21 mouse cellular contexts compared by ENCODE assay signal in the genomic region with DNA sequence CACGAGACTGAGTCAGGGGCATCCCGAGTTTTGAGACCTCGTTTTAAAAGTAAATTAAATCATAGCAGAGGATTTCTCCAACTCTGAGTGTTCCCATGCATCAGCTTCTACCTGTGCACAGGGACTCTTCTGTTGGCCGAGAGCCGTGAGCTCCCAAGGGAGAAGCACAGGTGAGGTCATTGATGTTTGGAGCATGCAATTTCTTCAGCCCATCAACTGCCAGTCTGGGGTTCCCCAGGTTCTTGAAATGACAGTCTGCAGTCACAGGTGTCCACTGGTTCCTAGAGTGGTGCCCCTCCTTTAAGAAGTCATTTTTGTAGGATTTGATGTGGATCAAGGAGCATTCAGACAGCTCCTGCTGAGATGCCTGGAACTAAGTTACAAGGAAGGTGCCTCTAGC. TPM values are rescaled to one million over a fixed set of nuclear protein-coding genes. Genes with fewer than 3 reads are reported as not detected.
DNase-seq lines count a peak whose midpoint lies in the region; ATAC-seq and TF ChIP-seq lines count a peak whose summit lies in the region.
"Had no signal": no experiment of that assay in that cellular context is flagged by ENCODE, and none has a peak within 500 bp of the region (broad histone marks: within the 10 kb centered on the region; RNA-seq: fewer than 3 reads in every experiment).

No protein-coding gene starts in this region.

- H3K36me3 ChIP-seq in heart, adult 2 months (ENCODE audit: control insufficient read depth, insufficient read depth, low read length): peaks cover 13% of the 10 kb centered on the region
- no peaks in the 10 kb centered on the region; the same call in 1 of the 2 replicates for H3K36me3 ChIP-seq in midbrain, embryonic 11.5 days (ENCODE audit: control insufficient read depth, insufficient read depth, low read length)
- peaks cover 64% of the 10 kb centered on the region for H3K36me3 ChIP-seq in midbrain, embryonic 14.5 days (ENCODE audit: control insufficient read depth, insufficient read depth, low read length)
- peaks cover 16% of the 10 kb centered on the region; the same call in 1 of the 2 replicates for H3K36me3 ChIP-seq in kidney, embryonic 14.5 days (ENCODE audit: control insufficient read depth, insufficient read depth, low read length)

- H3K4me1 ChIP-seq in heart, adult 2 months (ENCODE audit: control insufficient read depth, insufficient read depth, low read length): peaks cover 8% of the 10 kb centered on the region
- no peaks in the 10 kb centered on the region for H3K4me1 ChIP-seq in midbrain, embryonic 11.5 days (ENCODE audit: control insufficient read depth, insufficient read depth, low read length)
- H3K4me1 ChIP-seq in midbrain, embryonic 14.5 days (ENCODE audit: control insufficient read depth, insufficient read depth, low read length): no peaks in the 10 kb centered on the region
- H3K4me1 ChIP-seq in kidney, embryonic 14.5 days (ENCODE audit: control insufficient read depth, insufficient read depth, low read length): no peaks in the 10 kb centered on the region
- H3K4me1 ChIP-seq: embryonic facial prominence, embryonic 12.5 days; forebrain, embryonic 13.5 days; forebrain, embryonic 15.5 days had no signal

- H3K79me2 ChIP-seq in heart, adult 2 months (replicated peaks; ENCODE audit: control insufficient read depth, insufficient read depth, low read length): no peaks in the 10 kb centered on the region

- no peaks in the 10 kb centered on the region for H3K9me3 ChIP-seq in midbrain, embryonic 11.5 days (ENCODE audit: control insufficient read depth, low read length)
- no peaks in the 10 kb centered on the region for H3K9me3 ChIP-seq in midbrain, embryonic 14.5 days (ENCODE audit: control insufficient read depth, low read length)
- no peaks in the 10 kb centered on the region for H3K9me3 ChIP-seq in kidney, embryonic 14.5 days (ENCODE audit: control insufficient read depth, low read length)
- H3K9me3 ChIP-seq: embryonic facial prominence, embryonic 10.5 days; embryonic facial prominence, embryonic 12.5 days; forebrain, embryonic 13.5 days; forebrain, embryonic 15.5 days had no signal

- TF ChIP-seq EP300 in heart, adult 2 months (IDR thresholded peaks at IDR 0.05; ENCODE audit: insufficient read depth, low read depth, low read length): no peak

- no peak for ATAC-seq in midbrain, embryonic 11.5 days (ENCODE audit: low FRiP score)
- no peak for ATAC-seq in midbrain, embryonic 14.5 days (ENCODE audit: low FRiP score, low TSS enrichment)
- ATAC-seq in kidney, embryonic 14.5 days (ENCODE audit: low FRiP score, low TSS enrichment): no peak
- ATAC-seq: CD4-positive, CD25-positive, alpha-beta regulatory T cell, adult 4 months; forebrain, embryonic 13.5 days; forebrain, embryonic 15.5 days had no signal

- DNase-seq in gastrocnemius, adult 2 months: no peak
- DNase-seq in gastrocnemius, postnatal 10 days: no peak
- no peak for DNase-seq in heart, adult 2 months
- no peak for DNase-seq in heart, postnatal 10 days
- peak; percentile 14 for DNase-seq in midbrain, embryonic 11.5 days (ENCODE audit: low spot score, missing footprints)
- no peak for DNase-seq in midbrain, embryonic 14.5 days
- DNase-seq: adrenal gland, adult 2 months; adrenal gland, postnatal 10 days; adrenal gland, postnatal 25 days; B cell, adult 2 months; cerebellum, adult 11-12 months; cerebellum, adult 2 months; cerebellum, adult 9-10 months; cerebellum, postnatal 10 days; cerebellum, postnatal 25 days had no signal

- intact Hi-C loops in gastrocnemius, adult 2 months (cut with DNase I): no loop called here
- intact Hi-C loops in heart, adult 2 months (cut with DNase I): no loop called here
- intact Hi-C loops in heart, postnatal 10 days (cut with DNase I): no loop called here

- H3K27me3 ChIP-seq in heart, adult 2 months (ENCODE audit: control insufficient read depth, insufficient read depth, low read length): no peaks in the 10 kb centered on the region
- H3K27me3 ChIP-seq in midbrain, embryonic 11.5 days (ENCODE audit: control insufficient read depth, insufficient read depth, low read length): no peaks in the 10 kb centered on the region
- no peaks in the 10 kb centered on the region for H3K27me3 ChIP-seq in midbrain, embryonic 14.5 days (ENCODE audit: control insufficient read depth, insufficient read depth, low read length)
- no peaks in the 10 kb centered on the region for H3K27me3 ChIP-seq in kidney, embryonic 14.5 days (ENCODE audit: control insufficient read depth, insufficient read depth, low read length)
- H3K27me3 ChIP-seq: embryonic facial prominence, embryonic 12.5 days; forebrain, embryonic 13.5 days; forebrain, embryonic 15.5 days had no signal

- TF ChIP-seq POLR2A in heart, adult 2 months (IDR thresholded peaks at IDR 0.05; ENCODE audit: insufficient read depth, low read depth, low read length): no peak

- 67% methylated on average over 5 of the region's 5 CpGs for WGBS in heart, adult 2 months
- WGBS in midbrain, embryonic 11.5 days: 87% methylated on average over 5 of the region's 5 CpGs
- 90% methylated on average over 5 of the region's 5 CpGs for WGBS in midbrain, embryonic 14.5 days
- 93% methylated on average over 5 of the region's 5 CpGs for WGBS in kidney, embryonic 14.5 days

- no peak overlapping the region for H3K4me2 ChIP-seq in midbrain, embryonic 11.5 days
- no peak overlapping the region for H3K4me2 ChIP-seq in midbrain, embryonic 14.5 days (ENCODE audit: low read length)
- H3K4me2 ChIP-seq in kidney, embryonic 14.5 days (replicated peaks; ENCODE audit: low read depth, low read length): no peak overlapping the region
- H3K4me2 ChIP-seq: embryonic facial prominence, embryonic 12.5 days; forebrain, embryonic 13.5 days; forebrain, embryonic 15.5 days had no signal

- no peak overlapping the region for H3K9ac ChIP-seq in heart, adult 2 months (ENCODE audit: low read depth, low read length)
- no peak overlapping the region for H3K9ac ChIP-seq in midbrain, embryonic 11.5 days (ENCODE audit: low read length)
- no peak overlapping the region for H3K9ac ChIP-seq in midbrain, embryonic 14.5 days (replicated peaks; ENCODE audit: low read length)
- H3K9ac ChIP-seq in kidney, embryonic 14.5 days (ENCODE audit: low read depth, low read length): no peak overlapping the region
- H3K9ac ChIP-seq: embryonic facial prominence, embryonic 12.5 days; forebrain, embryonic 13.5 days; forebrain, embryonic 15.5 days had no signal

- no peak for TF ChIP-seq CTCF in gastrocnemius, adult 2 months (IDR thresholded peaks at IDR 0.05)
- TF ChIP-seq CTCF in heart, adult 2 months (IDR thresholded peaks at IDR 0.05): no peak

- H3K4me3 ChIP-seq in gastrocnemius, adult 2 months: no peak overlapping the region
- H3K4me3 ChIP-seq in heart, adult 2 months: no peak overlapping the region
- no peak overlapping the region for H3K4me3 ChIP-seq in midbrain, embryonic 11.5 days (ENCODE audit: low read depth, low read length)
- H3K4me3 ChIP-seq in midbrain, embryonic 14.5 days (replicated peaks; ENCODE audit: low read depth, low read length): no peak overlapping the region
- no peak overlapping the region for H3K4me3 ChIP-seq in kidney, embryonic 14.5 days (ENCODE audit: low read length)
- H3K4me3 ChIP-seq: embryonic facial prominence, embryonic 10.5 days; embryonic facial prominence, embryonic 12.5 days; forebrain, embryonic 13.5 days; forebrain, embryonic 15.5 days had no signal

- H3K27ac ChIP-seq in gastrocnemius, adult 2 months: peak overlapping the region; percentile 71; the same call in 1 of the 2 replicates
- peak overlapping the region; percentile 75 for H3K27ac ChIP-seq in heart, adult 2 months
- no peak overlapping the region for H3K27ac ChIP-seq in midbrain, embryonic 11.5 days (ENCODE audit: low read depth, low read length)
- H3K27ac ChIP-seq in midbrain, embryonic 14.5 days (replicated peaks; ENCODE audit: low read depth, low read length): no peak overlapping the region
- no peak overlapping the region for H3K27ac ChIP-seq in kidney, embryonic 14.5 days (ENCODE audit: low read depth, low read length)
- H3K27ac ChIP-seq: embryonic facial prominence, embryonic 10.5 days; embryonic facial prominence, embryonic 12.5 days; forebrain, embryonic 13.5 days; forebrain, embryonic 15.5 days had no signal

RNA-seq across cellular contexts. Expression of gene Arntl2, which starts 25.0 kb away (rescaled TPM):
- under 1 TPM; 0.50 to 0.99 TPM for total RNA-seq in gastrocnemius, adult 2 months (2021)
- 1 to 10 TPM in 1 of 2 experiments, under 1 TPM in 1; 0.68 to 1.5 TPM for total RNA-seq in gastrocnemius, postnatal 10 days (2021)
- total RNA-seq in heart, adult 2 months (2021): 1 to 10 TPM in 1 of 2 experiments, under 1 TPM in 1; 0.86 to 1.5 TPM
- 1.6 and 2.6 TPM in 2 replicates for polyA plus RNA-seq in heart, adult 2 months (2012; rRNA removed)
- 1 to 10 TPM; 1.4 to 1.5 TPM for total RNA-seq in heart, postnatal 10 days (2021)
- 1.4 and 1.5 TPM in 2 replicates for polyA plus RNA-seq in midbrain, embryonic 11.5 days (2014; fragmentation: Nextera tagmentation; extraction: Ambion mirVana)
- 0.73 and 2.3 TPM in 2 replicates for polyA plus RNA-seq in midbrain, embryonic 14.5 days (2014; fragmentation: Nextera tagmentation; extraction: Ambion mirVana)
- 2.3 and 3.9 TPM in 2 replicates for polyA plus RNA-seq in kidney, embryonic 14.5 days (2014; fragmentation: Nextera tagmentation; extraction: Ambion mirVana)

RNA-seq across cellular contexts. Expression of gene Stk38l, which starts 46.0 kb away (rescaled TPM):
- total RNA-seq in gastrocnemius, adult 2 months (2021): 10 to 100 TPM; 11.4 to 11.8 TPM
- 1 to 10 TPM; 8.3 to 9.5 TPM for total RNA-seq in gastrocnemius, postnatal 10 days (2021)
- total RNA-seq in heart, adult 2 months (2021): 10 to 100 TPM; 13.9 to 14.4 TPM
- 3.1 and 8.0 TPM in 2 replicates for polyA plus RNA-seq in heart, adult 2 months (2012; rRNA removed)
- total RNA-seq in heart, postnatal 10 days (2021): 10 to 100 TPM; 18.7 to 19.1 TPM
- 20.4 and 22.2 TPM in 2 replicates for polyA plus RNA-seq in midbrain, embryonic 11.5 days (2014; fragmentation: Nextera tagmentation; extraction: Ambion mirVana)
- polyA plus RNA-seq in midbrain, embryonic 14.5 days (2014; fragmentation: Nextera tagmentation; extraction: Ambion mirVana): 16.1 and 20.2 TPM in 2 replicates
- 9.9 and 17.2 TPM in 2 replicates for polyA plus RNA-seq in kidney, embryonic 14.5 days (2014; fragmentation: Nextera tagmentation; extraction: Ambion mirVana)

Comparison
In these comparisons a context has a peak if more than half of its experiments do, and no peak if none do; other contexts are left out.
1. H3K27ac ChIP-seq: peak in gastrocnemius, adult 2 months (single experiment) and heart, adult 2 months (single experiment); none in midbrain, embryonic 11.5 days (single experiment), midbrain, embryonic 14.5 days (single experiment) and kidney, embryonic 14.5 days (single experiment).